Mouse (Mus musculus) forebrain, embryonic 16.5 days (tissue): ENCODE measurements around the gene Ccdc144b. TPM values are rescaled to one million over a fixed set of nuclear protein-coding genes. Genes with fewer than 3 reads are reported as not detected.

ENCODE experiments used
- ATAC-seq: fragments of 200-750 bp; cut with Nextera tagmentation; 2 replicates; pipeline ENCODE4 v1.8.0; 2017; ENCODE audit warnings: mild to moderate bottlenecking, moderate library complexity
- H3K27ac ChIP-seq: fragments of 300-500 bp; sonication (generic); 2 replicates; pipeline ENCODE4 v1.5.1; 2014; ENCODE audit warnings: low read length, control low read depth
- H3K27me3 ChIP-seq: fragments of 300-500 bp; sonication (generic); replicated peaks from 2 replicates; pipeline ENCODE4 v1.6.1; 2014; ENCODE audit warnings: low read length; ENCODE audit not compliant: control insufficient read depth, insufficient read depth
- H3K36me3 ChIP-seq: fragments of 300-500 bp; sonication (generic); 2 replicates; pipeline ENCODE4 v1.6.1; 2014; ENCODE audit not compliant: control insufficient read depth, insufficient read depth
- H3K4me1 ChIP-seq: fragments of 300-500 bp; sonication (generic); replicated peaks from 2 replicates; pipeline ENCODE4 v1.6.1; 2014; ENCODE audit warnings: low read length; ENCODE audit not compliant: control insufficient read depth, insufficient read depth
- H3K4me2 ChIP-seq: fragments of 300-500 bp; sonication (generic); 2 replicates; pipeline ENCODE4 v1.6.1; 2014; ENCODE audit warnings: mild to moderate bottlenecking, low read length, control low read depth
- H3K4me3 ChIP-seq: fragments of 300-500 bp; sonication (generic); replicated peaks from 2 replicates; pipeline ENCODE4 v1.5.1; 2014; ENCODE audit warnings: mild to moderate bottlenecking, low read length, control low read depth
- H3K9ac ChIP-seq: fragments of 300-500 bp; sonication (generic); replicated peaks from 2 replicates; pipeline ENCODE4 v1.6.1; 2014; ENCODE audit warnings: low read depth, low read length, control low read depth
- H3K9me3 ChIP-seq: fragments of 300-500 bp; sonication (generic); 2 replicates; pipeline ENCODE4 v1.6.1; 2016; ENCODE audit warnings: low read length; ENCODE audit not compliant: control insufficient read depth
- WGBS: fragments of 180-500 bp; shearing (Covaris S2); extraction: QIAGEN DNeasy Blood & Tissue Kit; methylation state at CpG from one replicate; pipeline ENCODE4 v1.1.7; 2014; 5-methylcytosine and 5-hydroxymethylcytosine counted together
- polyA plus RNA-seq: library from polyadenylated mRNA; unstranded; fragments of >200 nt; fragmentation: Nextera tagmentation; extraction: Ambion mirVana; gene quantifications from 2 replicates; pipeline ENCODE4 v1.2.1, GENCODE M21; 2015

Gene Ccdc144b
- not detected in 2 replicates for polyA plus RNA-seq

GRCm38 (mm10) chr3:36053447-36053846 lies at the start of gene Ccdc144b:
Gene Ccdc144b, minus strand, starts transcription at chr3:36053547.
- no peak within 1 kb of the TSS for H3K4me2 ChIP-seq
- no peaks in the 10 kb centered on the region for H3K4me1 ChIP-seq
- no peak within 1 kb of the TSS for H3K27ac ChIP-seq
- no peak within 1 kb of the TSS for H3K9ac ChIP-seq
- no peaks in the 10 kb centered on the region for H3K27me3 ChIP-seq
- no peaks in the 10 kb centered on the region for H3K9me3 ChIP-seq
- no peak for ATAC-seq
- whole genome bisulfite sequencing = 96% methylated on average over 6 of the region's 6 CpGs
- H3K36me3 ChIP-seq = no peaks in the 10 kb centered on the region
- H3K4me3 ChIP-seq = no peak within 1 kb of the TSS

DNA sequence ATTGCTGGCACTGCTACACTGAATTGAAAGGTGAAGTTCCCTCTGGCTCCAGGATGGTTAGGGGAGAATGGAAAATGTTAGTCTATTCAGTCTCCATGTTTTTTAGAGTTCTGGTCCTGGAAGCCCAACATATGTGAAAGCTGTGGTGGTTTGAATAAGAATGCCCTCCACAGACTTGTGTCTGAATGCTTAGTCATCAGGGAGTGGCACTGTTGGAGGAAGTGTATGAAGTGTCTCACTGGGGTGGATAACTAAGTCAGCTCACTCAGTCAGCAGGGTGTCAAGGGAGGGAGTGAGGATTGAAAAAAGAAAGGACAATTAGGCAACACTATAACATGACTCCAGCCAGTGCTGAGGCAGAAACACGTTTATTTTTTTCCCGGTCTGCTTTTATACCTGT lies 42.0 kb upstream of the Ccdc144b start:
- H3K4me2 ChIP-seq = no peak overlapping the region
- WGBS = 83% methylated on average over 2 of the region's 2 CpGs
- ATAC-seq = no peak

DNA sequence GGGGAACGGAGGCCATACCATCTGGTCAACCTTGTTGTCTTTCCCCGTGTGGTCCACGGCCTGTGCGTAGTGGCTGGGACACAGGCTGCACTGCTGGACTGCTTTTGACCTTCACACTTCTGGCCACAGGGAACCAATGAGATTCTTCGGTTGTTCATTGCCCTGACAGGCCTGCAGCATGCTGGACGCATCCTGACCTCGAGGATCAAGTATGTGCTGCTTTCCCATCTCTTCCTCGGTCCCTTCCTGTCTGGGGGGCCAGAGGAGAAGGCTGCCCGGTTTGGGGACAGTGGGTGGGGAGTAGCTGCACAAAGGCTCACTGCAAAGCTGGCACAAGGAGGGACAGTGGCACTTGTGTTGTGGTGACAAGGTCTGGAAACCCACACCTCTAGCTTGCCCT lies 34.2 kb upstream of the Ccdc144b start:
- Histone ChIP-seq H3K4me2 (no peak overlapping the region), H3K36me3 (peaks cover 41% of the 10 kb centered on the region), H3K27ac (no peak overlapping the region), H3K27me3 (no peaks in the 10 kb centered on the region), H3K9ac (no peak overlapping the region), H3K9me3 (no peaks in the 10 kb centered on the region), H3K4me3 (no peak overlapping the region), H3K4me1 (no peaks in the 10 kb centered on the region)
- WGBS = 96% methylated on average over 9 of the region's 9 CpGs
- no peak for ATAC-seq

More for the DNA sequence above, 42.0 kb upstream of the Ccdc144b start:
- no peak overlapping the region for H3K27ac ChIP-seq
- H3K36me3 ChIP-seq = peaks cover 5% of the 10 kb centered on the region; the same call in 1 of the 2 replicates
- no peaks in the 10 kb centered on the region for H3K4me1 ChIP-seq
- no peak overlapping the region for H3K4me3 ChIP-seq
- no peak overlapping the region for H3K9ac ChIP-seq
- H3K27me3 ChIP-seq = no peaks in the 10 kb centered on the region
- H3K9me3 ChIP-seq = no peaks in the 10 kb centered on the region

DNA sequence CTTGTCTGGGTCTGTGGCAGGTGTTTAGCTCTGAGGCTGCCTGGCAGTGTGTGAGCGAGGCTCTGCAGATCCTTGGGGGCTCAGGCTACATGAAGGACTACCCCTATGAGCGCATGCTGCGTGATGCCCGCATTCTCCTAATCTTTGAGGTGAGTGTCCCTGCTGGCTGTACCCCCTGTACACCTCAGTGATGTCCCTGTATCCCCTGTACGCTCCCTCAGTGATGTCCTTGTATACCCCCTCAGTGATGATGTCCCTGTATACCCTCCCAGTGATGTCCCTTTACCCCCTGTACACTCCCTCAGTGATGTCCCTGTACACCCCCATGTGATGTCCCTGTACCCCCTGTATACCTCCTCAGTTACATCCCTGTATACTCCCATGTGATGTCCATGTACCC lies 32.0 kb upstream of the Ccdc144b start:
- Histone ChIP-seq H3K9ac (no peak overlapping the region), H3K36me3 (peaks cover 47% of the 10 kb centered on the region), H3K9me3 (no peaks in the 10 kb centered on the region), H3K27me3 (no peaks in the 10 kb centered on the region), H3K4me2 (no peak overlapping the region), H3K4me1 (no peaks in the 10 kb centered on the region), H3K27ac (no peak overlapping the region), H3K4me3 (no peak overlapping the region)
- no peak for ATAC-seq
- 98% methylated on average over 5 of the region's 5 CpGs for WGBS

DNA sequence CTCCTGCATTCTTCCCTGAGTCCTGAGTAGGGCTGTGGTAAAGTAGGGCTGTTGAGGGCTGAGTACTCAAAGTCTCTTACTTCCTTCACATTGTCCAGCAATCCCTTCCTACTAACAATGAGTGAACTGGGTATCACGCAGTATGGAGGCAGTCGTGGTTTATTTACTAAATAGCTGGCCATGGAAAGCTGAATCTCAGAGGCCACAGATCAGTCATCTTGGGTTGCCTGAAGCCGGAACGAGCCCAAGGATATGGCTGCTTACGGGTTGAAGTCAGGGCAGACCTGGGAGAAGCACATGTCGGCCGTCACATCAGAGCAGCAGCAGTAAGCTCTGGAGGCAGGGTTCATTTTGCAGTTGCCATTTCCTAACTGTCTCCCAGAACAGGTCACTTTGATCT lies 30.0 kb upstream of the Ccdc144b start:
- H3K36me3 ChIP-seq = peaks cover 46% of the 10 kb centered on the region

GRCm38 (mm10) chr3:36082843-36083242 lies 29.5 kb upstream of the Ccdc144b start:
- Histone ChIP-seq H3K36me3 (peaks cover 47% of the 10 kb centered on the region), H3K4me1 (no peaks in the 10 kb centered on the region), H3K9ac (no peak overlapping the region), H3K4me3 (no peak overlapping the region), H3K4me2 (no peak overlapping the region), H3K9me3 (no peaks in the 10 kb centered on the region), H3K27me3 (no peaks in the 10 kb centered on the region), H3K27ac (no peak overlapping the region)
- WGBS = 95% methylated on average over 4 of the region's 4 CpGs
- ATAC-seq = no peak

More for the DNA sequence above, 30.0 kb upstream of the Ccdc144b start:
- Histone ChIP-seq H3K9ac (no peak overlapping the region), H3K4me1 (no peaks in the 10 kb centered on the region), H3K27ac (no peak overlapping the region), H3K4me2 (no peak overlapping the region), H3K9me3 (no peaks in the 10 kb centered on the region), H3K4me3 (no peak overlapping the region), H3K27me3 (no peaks in the 10 kb centered on the region)
- 93% methylated on average over 7 of the region's 7 CpGs for WGBS
- no peak for ATAC-seq

DNA sequence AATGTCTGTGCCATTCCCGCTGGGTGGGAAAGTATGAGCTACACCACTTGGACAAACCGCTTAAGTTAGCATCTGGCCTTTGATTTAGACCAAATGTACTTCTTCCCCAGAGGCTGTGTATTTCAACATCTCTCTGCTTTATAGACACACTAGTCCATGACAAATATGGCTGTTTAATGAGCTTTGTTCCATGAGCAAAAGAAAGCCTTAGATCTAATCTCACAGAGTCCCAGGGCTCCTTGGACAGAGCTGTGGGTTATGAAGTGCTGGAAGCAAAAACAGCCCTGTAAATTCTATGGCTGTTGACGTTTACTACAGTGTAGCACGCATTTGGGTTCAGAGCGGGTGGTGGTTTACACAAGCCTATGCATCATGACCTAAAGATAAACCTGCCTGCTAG lies 27.4 kb upstream of the Ccdc144b start:
- H3K27ac ChIP-seq = no peak overlapping the region
- no peaks in the 10 kb centered on the region for H3K27me3 ChIP-seq
- H3K4me3 ChIP-seq = no peak overlapping the region
- H3K9ac ChIP-seq = no peak overlapping the region
- no peak overlapping the region for H3K4me2 ChIP-seq
- no peak for ATAC-seq
- H3K9me3 ChIP-seq = no peaks in the 10 kb centered on the region
- H3K4me1 ChIP-seq = no peaks in the 10 kb centered on the region
- 94% methylated on average over 5 of the region's 5 CpGs for WGBS
- peaks cover 46% of the 10 kb centered on the region for H3K36me3 ChIP-seq

- ATAC-seq = no peak
- no peak overlapping the region for H3K4me3 ChIP-seq
- WGBS = 95% methylated on average over 5 of the region's 5 CpGs
Observed at GRCm38 (mm10) chr3:36079886-36080285, 26.5 kb upstream of the Ccdc144b start.

GRCm38 (mm10) chr3:36077386-36077785 lies 24.0 kb upstream of the Ccdc144b start:
- H3K4me2 ChIP-seq = no peak overlapping the region
- peaks cover 56% of the 10 kb centered on the region for H3K36me3 ChIP-seq
- H3K27me3 ChIP-seq = no peaks in the 10 kb centered on the region
- 94% methylated on average over 3 of the region's 3 CpGs for WGBS
- no peaks in the 10 kb centered on the region for H3K4me1 ChIP-seq
- H3K9me3 ChIP-seq = no peaks in the 10 kb centered on the region
- no peak for ATAC-seq
- H3K4me3 ChIP-seq = no peak overlapping the region
- H3K9ac ChIP-seq = no peak overlapping the region
- no peak overlapping the region for H3K27ac ChIP-seq

More at GRCm38 (mm10) chr3:36079886-36080285, 26.5 kb upstream of the Ccdc144b start:
- H3K4me2 ChIP-seq = no peak overlapping the region
- no peaks in the 10 kb centered on the region for H3K27me3 ChIP-seq
- H3K27ac ChIP-seq = no peak overlapping the region
- H3K4me1 ChIP-seq = no peaks in the 10 kb centered on the region
- H3K9ac ChIP-seq = no peak overlapping the region
- peaks cover 46% of the 10 kb centered on the region for H3K36me3 ChIP-seq
- H3K9me3 ChIP-seq = no peaks in the 10 kb centered on the region

DNA sequence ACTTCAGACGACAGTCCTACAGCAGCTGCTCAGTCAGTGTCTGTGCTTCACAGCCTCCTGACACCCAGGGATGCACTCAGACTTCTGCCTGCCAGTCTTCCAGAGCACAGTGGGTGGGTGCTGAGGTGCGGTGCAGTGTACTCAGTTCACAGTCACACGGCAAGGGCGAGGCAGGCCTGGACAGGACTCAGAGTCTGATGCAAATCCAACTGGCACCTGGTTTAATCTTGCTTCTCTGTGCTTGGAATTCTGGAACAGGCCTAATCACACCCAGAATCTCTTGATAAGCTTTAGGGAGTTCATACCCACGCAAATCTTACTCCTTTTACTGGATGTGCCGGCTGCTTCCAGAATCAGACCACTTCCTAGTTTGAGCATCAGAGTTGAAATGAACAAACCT lies 22.1 kb upstream of the Ccdc144b start:
- Histone ChIP-seq H3K27me3 (no peaks in the 10 kb centered on the region), H3K9ac (no peak overlapping the region), H3K4me3 (no peak overlapping the region), H3K9me3 (no peaks in the 10 kb centered on the region), H3K4me1 (no peaks in the 10 kb centered on the region), H3K36me3 (peaks cover 51% of the 10 kb centered on the region), H3K4me2 (no peak overlapping the region), H3K27ac (no peak overlapping the region)
- ATAC-seq = no peak
- 87% methylated on average over 6 of the region's 6 CpGs for WGBS
